ENCODE assay signal across 22 mouse cellular contexts in genomic region chr9:122020321-122020720, GRCm38 (mm10).
"Had no signal": no experiment of that assay in that cellular context is flagged by ENCODE, and none has a peak within 500 bp of the region (broad histone marks: within the 10 kb centered on the region; RNA-seq: fewer than 3 reads in every experiment).

No protein-coding gene starts in this region.

- H3K4me3 ChIP-seq: heart, embryonic 12.5 days; hindbrain, embryonic 13.5 days; hindbrain, embryonic 15.5 days; kidney, embryonic 15.5 days; limb, embryonic 10.5 days; limb, embryonic 12.5 days; liver, embryonic 13.5 days; liver, embryonic 15.5 days had no signal

- H3K27me3 ChIP-seq: heart, embryonic 12.5 days; hindbrain, embryonic 13.5 days; hindbrain, embryonic 15.5 days; kidney, embryonic 15.5 days; limb, embryonic 12.5 days; liver, embryonic 13.5 days; liver, embryonic 15.5 days had no signal

- H3K9ac ChIP-seq: heart, embryonic 12.5 days; hindbrain, embryonic 13.5 days; hindbrain, embryonic 15.5 days; kidney, embryonic 15.5 days; limb, embryonic 12.5 days; liver, embryonic 13.5 days; liver, embryonic 15.5 days; liver, postnatal 0 days had no signal

- H3K4me1 ChIP-seq: liver, embryonic 13.5 days; liver, embryonic 15.5 days had no signal

- H3K36me3 ChIP-seq: heart, embryonic 12.5 days; hindbrain, embryonic 13.5 days; hindbrain, embryonic 15.5 days; kidney, embryonic 15.5 days; limb, embryonic 10.5 days; limb, embryonic 12.5 days; liver, embryonic 13.5 days; liver, embryonic 15.5 days had no signal

- H3K27ac ChIP-seq: hindbrain, embryonic 13.5 days; hindbrain, postnatal 0 days; kidney, embryonic 15.5 days; kidney, postnatal 0 days; limb, embryonic 10.5 days; limb, embryonic 12.5 days; liver, embryonic 13.5 days; liver, embryonic 15.5 days had no signal

- DNase-seq: gastrocnemius, postnatal 14 days; heart, adult 18-20 months; heart, postnatal 14 days; kidney, adult 11 months; kidney, adult 2 months; kidney, adult 9 months; kidney, postnatal 14 days; kidney, postnatal 36 days; layer of hippocampus, adult 9-11 months; layer of hippocampus, postnatal 36 days; liver; liver, embryonic 13.5 days; liver, postnatal 0 days had no signal
